Mouse (Mus musculus) CH12.LX (cell line): ENCODE data around the gene Fry. TPM values are rescaled to one million over a fixed set of nuclear protein-coding genes. Genes with fewer than 3 reads are reported as not detected.
A peak's percentile ranks its signal among the peaks of the same experiment; 100 is the strongest.

Experiments
- DNase-seq: peaks from one replicate; pipeline ENCODE4 v3.0.0-alpha.2; 2013; ENCODE audit errors: extremely low read depth
- H3K27ac ChIP-seq: 2 replicates; pipeline ENCODE4 v1.5.1; 2012; ENCODE audit warnings: low read depth, mild to moderate bottlenecking, control low read depth, moderate library complexity; ENCODE audit not compliant: insufficient read depth
- H3K27me3 ChIP-seq: replicated peaks from 2 replicates; pipeline ENCODE3; 2012; ENCODE audit warnings: inconsistent platforms
- H3K36me3 ChIP-seq, 2 experiments: replicated peaks in 1 of 2; 2 replicates each; pipeline versions ENCODE3 to v1.6.1; 2012; ENCODE audit warnings: inconsistent platforms in 1 of 2, low read length in 1 of 2, mild to moderate bottlenecking in 1 of 2, mixed read lengths in 1 of 2, moderate library complexity in 1 of 2; ENCODE audit not compliant: control insufficient read depth in 1 of 2, insufficient read depth in 1 of 2
- H3K4me1 ChIP-seq, 2 experiments: 2 replicates each; pipeline ENCODE4 v1.6.1; 2012; ENCODE audit warnings: inconsistent platforms in 1 of 2, moderate library complexity in 1 of 2; ENCODE audit not compliant: insufficient read depth in 2 of 2, control insufficient read depth in 1 of 2
- H3K4me2 ChIP-seq: 2 replicates; pipeline ENCODE4 v1.6.1; 2012; ENCODE audit warnings: low read depth, mild to moderate bottlenecking, control low read depth; ENCODE audit not compliant: poor library complexity, insufficient read depth, severe bottlenecking
- H3K4me3 ChIP-seq, 3 experiments: fragments of 150-350 bp in 1 of 3; sonication (generic) in 1 of 3; replicated peaks in 1 of 3; 2 replicates each; pipeline versions ENCODE3 to v1.5.1; 2011 to 2012; ENCODE audit warnings: low read depth in 2 of 3, low read length in 2 of 3, mild to moderate bottlenecking in 2 of 3, moderate library complexity in 2 of 3, control low read depth in 1 of 3, improper control_type of control experiment in 1 of 3, inconsistent platforms in 1 of 3, mixed read lengths in 1 of 3; ENCODE audit not compliant: poor library complexity in 1 of 3
- H3K79me2 ChIP-seq: replicated peaks from 2 replicates; pipeline ENCODE4 v1.6.1; 2012; ENCODE audit warnings: mild to moderate bottlenecking, moderate library complexity; ENCODE audit not compliant: control insufficient read depth, poor library complexity, insufficient read depth, severe bottlenecking; ENCODE audit errors: extremely low read depth
- H3K9ac ChIP-seq: 2 replicates; pipeline ENCODE4 v1.6.1; 2012; ENCODE audit warnings: low read depth, mild to moderate bottlenecking, control low read depth, moderate library complexity; ENCODE audit not compliant: insufficient read depth
- H3K9me3 ChIP-seq: replicated peaks from 2 replicates; pipeline ENCODE3; 2012; ENCODE audit warnings: low read length, inconsistent platforms, mixed read lengths
- CHD2 ChIP-seq: IDR thresholded peaks from 2 replicates; pipeline ENCODE4 v1.6.1; 2011; ENCODE audit warnings: low read length, improper control_type of control experiment
- ELF1 ChIP-seq: IDR thresholded peaks from 2 replicates; pipeline ENCODE4 v1.6.1; 2014; ENCODE audit warnings: low read depth, mild to moderate bottlenecking, inconsistent platforms, low read length, improper control_type of control experiment
- EP300 ChIP-seq: IDR thresholded peaks from 2 replicates; pipeline ENCODE4 v1.6.1; 2011; ENCODE audit warnings: low read length, improper control_type of control experiment
- ETS1 ChIP-seq: conservative IDR thresholded peaks from 2 replicates; pipeline ENCODE4 v1.6.1; 2012; ENCODE audit warnings: low read depth, mild to moderate bottlenecking, inconsistent platforms, low read length, improper control_type of control experiment, moderate library complexity
- GABPA ChIP-seq: IDR thresholded peaks from 2 replicates; pipeline ENCODE4 v1.6.1; 2012; ENCODE audit warnings: low read depth, low read length, improper control_type of control experiment, inconsistent platforms; ENCODE audit not compliant: insufficient replicate concordance
- JUND ChIP-seq: conservative IDR thresholded peaks from 2 replicates; pipeline ENCODE4 v1.6.1; 2011; ENCODE audit warnings: low read depth, low read length, improper control_type of control experiment
- KAT2A ChIP-seq: IDR thresholded peaks from 2 replicates; pipeline ENCODE4 v1.6.1; 2012; ENCODE audit warnings: low read length, improper control_type of control experiment, inconsistent platforms; ENCODE audit not compliant: insufficient replicate concordance
- MEF2A ChIP-seq: IDR thresholded peaks from 2 replicates; pipeline ENCODE4 v1.6.1; 2014; ENCODE audit warnings: low read depth, mild to moderate bottlenecking, inconsistent platforms, low read length, improper control_type of control experiment, borderline replicate concordance
- MYC ChIP-seq: IDR thresholded peaks from 2 replicates; pipeline ENCODE4 v1.6.1; 2011; ENCODE audit warnings: low read depth, mild to moderate bottlenecking, improper control_type of control experiment, low read length
- PAX5 ChIP-seq: IDR thresholded peaks from 2 replicates; pipeline ENCODE4 v1.6.1; 2012; ENCODE audit warnings: low read length, inconsistent platforms, mixed read lengths
- RAD21 ChIP-seq: IDR thresholded peaks from 2 replicates; pipeline ENCODE4 v1.6.1; 2011; ENCODE audit warnings: low read depth, mild to moderate bottlenecking, low read length, improper control_type of control experiment, moderate library complexity
- SMC3 ChIP-seq: IDR thresholded peaks from 2 replicates; pipeline ENCODE4 v1.6.1; 2011; ENCODE audit warnings: low read depth, low read length, improper control_type of control experiment
- USF1 ChIP-seq: IDR thresholded peaks from 2 replicates; pipeline ENCODE4 v1.6.1; 2014; ENCODE audit warnings: low read depth, mild to moderate bottlenecking, inconsistent platforms, low read length, improper control_type of control experiment
- ZKSCAN1 ChIP-seq: IDR thresholded peaks from 2 replicates; pipeline ENCODE4 v1.6.1; 2012; ENCODE audit warnings: low read depth, inconsistent platforms, low read length, improper control_type of control experiment, borderline replicate concordance
- ZMIZ1 ChIP-seq: IDR thresholded peaks from 2 replicates; pipeline ENCODE4 v1.6.1; 2012; ENCODE audit warnings: low read depth, mild to moderate bottlenecking, inconsistent platforms, low read length, improper control_type of control experiment
- ZNF384 ChIP-seq: IDR thresholded peaks from 2 replicates; pipeline ENCODE4 v1.6.1; 2012; ENCODE audit warnings: low read depth, low read length, improper control_type of control experiment, inconsistent platforms
- dilution Hi-C: fragments of 300-500 bp; cut with MboI; formaldehyde crosslinking; loops from 2 replicates; pipeline ENCODE4 v1.14.3; 2020; ENCODE audit warnings: low sequenced_read_pairs; ENCODE audit not compliant: extremely low pct_unique_long_range_greater_than_20kb, extremely low pct_ligation_motif_present
- in situ Hi-C: fragments of 300-500 bp; cut with MboI; formaldehyde crosslinking; loops from 3 replicates; pipeline ENCODE4 v1.14.3; 2019; ENCODE audit warnings: low sequenced_read_pairs, low pct_ligation_motif_present, low pct_unique_long_range_greater_than_20kb, mixed read lengths
- polyA plus RNA-seq: library from polyadenylated mRNA; unstranded; fragments of >175 nt; gene quantifications from 2 replicates; pipeline ENCODE4 v1.2.1, GENCODE M21; 2012; ENCODE audit warnings: low read depth; ENCODE audit not compliant: insufficient read length
- total RNA-seq, 2 experiments: library from RNA; depleted of rRNA; stranded (reverse); fragments of 300-350 nt in 1 of 2; fragments of >200 nt in 1 of 2; gene quantifications; 2 replicates each; pipeline ENCODE4 v1.2.3; 2012 to 2014

The Fry gene
- total and polyA plus RNA-seq, 3 experiments = 0.34 to 0.80 (median 0.34) TPM

GRCm38 (mm10) chr5:150351191-150351590, 232.7 kb downstream of the Fry start:
- Histone ChIP-seq H3K27me3 (no peaks in the 10 kb centered on the region), H3K4me1 (peaks cover 0 to 16% of the 10 kb centered on the region in 2 experiments; a peak in 2 of 4 replicates), H3K79me2 (no peaks in the 10 kb centered on the region), H3K36me3 (no peaks in the 10 kb centered on the region), H3K9ac (no peak overlapping the region), H3K27ac (no peak overlapping the region)
- dilution Hi-C loops (no loop called here), in situ Hi-C loops (no loop called here)
- DNase-seq = peak; percentile 55
- no peak for TF ChIP-seq GABPA
- TF ChIP-seq ETS1 = peak; percentile 14; the same call in 1 of the 2 replicates
- TF ChIP-seq, all 38 proteins: peak for 1
- H3K4me3 ChIP-seq = no peak overlapping the region
- peaks cover 37% of the 10 kb centered on the region for H3K9me3 ChIP-seq
- H3K4me2 ChIP-seq = no peak overlapping the region

DNA sequence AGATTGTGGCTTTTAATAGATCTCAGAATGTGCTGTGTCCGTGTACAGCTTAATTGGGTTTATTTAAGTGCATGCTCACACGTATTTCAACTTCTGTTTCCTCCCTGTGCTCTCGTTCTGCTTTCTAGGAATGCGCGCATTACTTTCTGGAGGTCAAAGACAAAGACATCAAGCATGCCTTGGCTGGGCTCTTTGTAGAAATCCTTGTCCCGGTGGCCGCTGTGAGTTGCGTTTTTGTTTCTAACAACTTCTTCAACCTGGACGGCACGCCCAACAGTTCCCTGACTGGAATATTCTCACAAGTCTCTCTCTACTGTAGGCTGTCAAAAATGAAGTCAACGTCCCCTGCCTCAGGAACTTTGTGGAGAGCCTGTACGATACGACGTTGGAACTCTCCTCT, 240.2 kb downstream of the Fry start:
- Histone ChIP-seq H3K27me3 (no peaks in the 10 kb centered on the region), H3K9ac (no peak overlapping the region), H3K27ac (no peak overlapping the region), H3K4me3 (no peak overlapping the region), H3K36me3 (no peaks in the 10 kb centered on the region), H3K4me2 (no peak overlapping the region), H3K4me1 (no peaks in the 10 kb centered on the region), H3K79me2 (no peaks in the 10 kb centered on the region), H3K9me3 (peaks cover 26% of the 10 kb centered on the region)
- no peak for DNase-seq
- dilution Hi-C loops = no loop called here
- in situ Hi-C loops = no loop called here
- TF ChIP-seq EP300 (no peak), ZMIZ1 (no peak), GABPA (no peak), JUND (no peak)

DNA sequence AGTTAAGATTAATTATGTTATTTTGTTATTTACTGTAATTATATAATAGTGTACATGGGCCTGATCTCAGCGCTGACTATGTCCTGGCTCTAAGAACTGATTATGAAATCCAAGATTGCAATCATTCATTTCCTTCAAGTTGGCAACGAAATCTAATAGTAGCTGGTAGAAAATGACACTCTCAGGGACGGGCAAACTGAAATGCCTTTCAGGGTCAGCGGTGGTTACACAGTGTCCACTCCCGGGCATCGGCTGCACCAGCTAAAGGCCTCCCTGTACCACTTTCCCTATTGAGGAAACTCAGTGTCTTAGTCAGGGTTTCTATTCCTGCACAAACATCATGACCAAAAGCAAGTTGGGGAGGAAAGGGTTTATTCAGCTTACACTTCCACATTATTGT, 243.8 kb downstream of the Fry start:
- H3K9me3 ChIP-seq = peaks cover 27% of the 10 kb centered on the region
- no peak overlapping the region for H3K4me2 ChIP-seq
- H3K27me3 ChIP-seq = no peaks in the 10 kb centered on the region
- H3K36me3 ChIP-seq = no peaks in the 10 kb centered on the region
- H3K9ac ChIP-seq = no peak overlapping the region
- no peak for TF ChIP-seq MEF2A
- DNase-seq = no peak
- dilution Hi-C loops (no loop called here), in situ Hi-C loops (no loop called here)
- H3K4me1 ChIP-seq = no peaks in the 10 kb centered on the region
- no peak overlapping the region for H3K4me3 ChIP-seq
- H3K79me2 ChIP-seq = no peaks in the 10 kb centered on the region
- no peak overlapping the region for H3K27ac ChIP-seq

DNA sequence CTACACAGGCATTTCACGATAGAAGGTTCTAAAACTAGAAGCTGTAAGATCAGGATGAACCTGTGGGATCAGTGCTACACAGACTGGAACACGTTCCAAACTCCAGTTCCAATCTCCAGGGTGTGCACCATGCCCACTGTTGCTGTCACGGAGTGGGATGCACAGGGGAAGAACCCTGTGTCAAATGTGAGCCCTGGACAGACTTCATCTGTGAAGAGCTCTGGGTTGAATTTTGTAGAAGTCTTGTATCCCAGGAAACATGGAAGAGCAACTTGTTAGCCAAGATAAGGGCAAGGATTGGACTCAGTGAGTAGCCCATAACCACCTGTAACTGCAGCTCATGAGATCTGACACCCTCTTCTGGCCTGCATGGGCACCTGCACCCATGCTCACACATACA, 246.2 kb downstream of the Fry start:
- Histone ChIP-seq H3K36me3 (no peaks in the 10 kb centered on the region), H3K4me2 (no peak overlapping the region), H3K27me3 (no peaks in the 10 kb centered on the region), H3K27ac (no peak overlapping the region), H3K4me1 (no peaks in the 10 kb centered on the region), H3K9me3 (peaks cover 31% of the 10 kb centered on the region), H3K9ac (no peak overlapping the region), H3K79me2 (no peaks in the 10 kb centered on the region), H3K4me3 (no peak overlapping the region)
- DNase-seq = no peak
- in situ Hi-C loops (no loop called here), dilution Hi-C loops (no loop called here)
- TF ChIP-seq MEF2A (no peak), ZMIZ1 (no peak), SMC3 (no peak), CHD2 (no peak), ZKSCAN1 (no peak), ZNF384 (no peak), PAX5 (no peak), RAD21 (no peak), MYC (no peak), KAT2A (no peak), ELF1 (no peak), USF1 (no peak)
